Mouse (Mus musculus): Measurements from ENCODE around the gene Naip2. TPM values are rescaled to one million over a fixed set of nuclear protein-coding genes. Genes with fewer than 3 reads are reported as not detected.

Naip2 gene
- polyA plus RNA-seq, 1 experiment from 2014 or later, result 0.19 TPM

- H3K4me1 ChIP-seq (replicated peaks; ENCODE audit: control insufficient read depth, insufficient read depth, low read length), result peaks cover 16% of the 10 kb centered on the region
- DNase-seq (ENCODE audit: low spot score) (peak; percentile 94), ATAC-seq (ENCODE audit: low FRiP score) (peak; percentile 98)
- H3K9me3 ChIP-seq (ENCODE audit: control insufficient read depth, low read length), result no peaks in the 10 kb centered on the region
- H3K27ac ChIP-seq, result peak within 1 kb of the TSS; percentile 63
- H3K4me2 ChIP-seq (replicated peaks), result peak within 1 kb of the TSS; percentile 97
- 4% methylated on average over 42 of the region's 42 CpGs for WGBS
- peak within 1 kb of the TSS; percentile 92 for H3K9ac ChIP-seq
- no peaks in the 10 kb centered on the region for H3K27me3 ChIP-seq (ENCODE audit: control insufficient read depth, insufficient read depth, low read length)
- H3K4me3 ChIP-seq (replicated peaks; ENCODE audit: low read length), result peak within 1 kb of the TSS; percentile 94
- H3K36me3 ChIP-seq (replicated peaks; ENCODE audit: control insufficient read depth, insufficient read depth), result peaks cover 29% of the 10 kb centered on the region
These were observed 77.3 kb downstream of the Naip2 start, which contains the start of gene Smn1 for GRCm38 (mm10) chr13:100124423-100125257. Gene Smn1 (plus strand): TSS chr13:100124852.

- H3K4me3 ChIP-seq (replicated peaks; ENCODE audit: low read length), result peak overlapping the region; percentile 94
- peak overlapping the region; percentile 97 for H3K4me2 ChIP-seq (replicated peaks)
- H3K27me3 ChIP-seq (ENCODE audit: control insufficient read depth, insufficient read depth, low read length), result no peaks in the 10 kb centered on the region
- H3K4me1 ChIP-seq (replicated peaks; ENCODE audit: control insufficient read depth, insufficient read depth, low read length), result peaks cover 16% of the 10 kb centered on the region
- DNase-seq (ENCODE audit: low spot score) (no peak), ATAC-seq (ENCODE audit: low FRiP score) (peak; percentile 35; the same call in 1 of the 2 replicates)
- peaks cover 23% of the 10 kb centered on the region for H3K36me3 ChIP-seq (replicated peaks; ENCODE audit: control insufficient read depth, insufficient read depth)
- H3K27ac ChIP-seq, result no peak overlapping the region; the same call in 1 of the 2 replicates
- H3K9ac ChIP-seq, result peak overlapping the region; percentile 92
- WGBS, result 86% methylated on average over 3 of the region's 3 CpGs
- H3K9me3 ChIP-seq (ENCODE audit: control insufficient read depth, low read length), result no peaks in the 10 kb centered on the region
These were observed 77.9 kb downstream of the Naip2 start for GRCm38 (mm10) chr13:100123970-100124369.

- H3K4me2 ChIP-seq (replicated peaks), result no peak overlapping the region
- H3K4me3 ChIP-seq (replicated peaks; ENCODE audit: low read length), result no peak overlapping the region
- no peaks in the 10 kb centered on the region for H3K9me3 ChIP-seq (ENCODE audit: control insufficient read depth, low read length)
- H3K27me3 ChIP-seq (ENCODE audit: control insufficient read depth, insufficient read depth, low read length), result no peaks in the 10 kb centered on the region
- ATAC-seq (ENCODE audit: low FRiP score) (no peak), DNase-seq (ENCODE audit: low spot score) (peak; percentile 66)
- H3K27ac ChIP-seq, result no peak overlapping the region
- peaks cover 39% of the 10 kb centered on the region for H3K36me3 ChIP-seq (replicated peaks; ENCODE audit: control insufficient read depth, insufficient read depth)
- H3K4me1 ChIP-seq (replicated peaks; ENCODE audit: control insufficient read depth, insufficient read depth, low read length), result peaks cover 11% of the 10 kb centered on the region
- WGBS, result 41% methylated on average over 5 of the region's 5 CpGs
- no peak overlapping the region for H3K9ac ChIP-seq
These were observed 89.5 kb downstream of the Naip2 start for GRCm38 (mm10) chr13:100112218-100112972.

GRCm38 (mm10) chr13:100107652-100108472 lies 94.0 kb downstream of the Naip2 start, which contains the start of gene Serf1:
Gene Serf1 (plus strand): TSS chr13:100108012.
- Histone ChIP-seq H3K27ac (peak within 1 kb of the TSS; percentile 89), H3K9me3 (ENCODE audit: control insufficient read depth, low read length) (no peaks in the 10 kb centered on the region), H3K4me1 (replicated peaks; ENCODE audit: control insufficient read depth, insufficient read depth, low read length) (peaks cover 14% of the 10 kb centered on the region), H3K9ac (peak within 1 kb of the TSS; percentile 91), H3K27me3 (ENCODE audit: control insufficient read depth, insufficient read depth, low read length) (no peaks in the 10 kb centered on the region), H3K4me2 (replicated peaks) (peak within 1 kb of the TSS; percentile 85), H3K36me3 (replicated peaks; ENCODE audit: control insufficient read depth, insufficient read depth) (peaks cover 12% of the 10 kb centered on the region), H3K4me3 (replicated peaks; ENCODE audit: low read length) (peak within 1 kb of the TSS; percentile 86)
- DNase-seq (ENCODE audit: low spot score) (peak; percentile 86), ATAC-seq (ENCODE audit: low FRiP score) (peak; percentile 84)
- WGBS, result under 1% methylated on average over 76 of the region's 76 CpGs

GRCm38 (mm10) chr13:100103748-100104254 lies 98.1 kb downstream of the Naip2 start, which contains the start of gene Bdp1:
Gene Bdp1 (minus strand): TSS chr13:100104070.
- no peaks in the 10 kb centered on the region for H3K9me3 ChIP-seq (ENCODE audit: control insufficient read depth, low read length)
- peaks cover 21% of the 10 kb centered on the region for H3K4me1 ChIP-seq (replicated peaks; ENCODE audit: control insufficient read depth, insufficient read depth, low read length)
- H3K9ac ChIP-seq, result peak within 1 kb of the TSS; percentile 78
- H3K27me3 ChIP-seq (ENCODE audit: control insufficient read depth, insufficient read depth, low read length), result no peaks in the 10 kb centered on the region
- peak within 1 kb of the TSS; percentile 74 for H3K27ac ChIP-seq
- H3K36me3 ChIP-seq (replicated peaks; ENCODE audit: control insufficient read depth, insufficient read depth), result peaks cover under 1% of the 10 kb centered on the region
- ATAC-seq (ENCODE audit: low FRiP score) (peak; percentile 80), DNase-seq (ENCODE audit: low spot score) (peak; percentile 99)
- under 1% methylated on average over 44 of the region's 44 CpGs for WGBS
- peak within 1 kb of the TSS; percentile 69 for H3K4me2 ChIP-seq (replicated peaks)
- peak within 1 kb of the TSS; percentile 66 for H3K4me3 ChIP-seq (replicated peaks; ENCODE audit: low read length)

- no peaks in the 10 kb centered on the region for H3K9me3 ChIP-seq (ENCODE audit: control insufficient read depth, low read length)
These were observed 98.7 kb downstream of the Naip2 start for GRCm38 (mm10) chr13:100103052-100103658.

GRCm38 (mm10) chr13:100098808-100099207 lies 103.1 kb downstream of the Naip2 start:
- no peak for DNase-seq (ENCODE audit: low spot score)
- Histone ChIP-seq H3K36me3 (replicated peaks; ENCODE audit: control insufficient read depth, insufficient read depth) (peaks cover 48% of the 10 kb centered on the region), H3K4me3 (replicated peaks; ENCODE audit: low read length) (no peak overlapping the region), H3K4me2 (replicated peaks) (no peak overlapping the region), H3K9ac (no peak overlapping the region), H3K4me1 (replicated peaks; ENCODE audit: control insufficient read depth, insufficient read depth, low read length) (peaks cover 18% of the 10 kb centered on the region), H3K27me3 (ENCODE audit: control insufficient read depth, insufficient read depth, low read length) (no peaks in the 10 kb centered on the region), H3K27ac (no peak overlapping the region), H3K9me3 (ENCODE audit: control insufficient read depth, low read length) (no peaks in the 10 kb centered on the region)
- 90% methylated on average over 6 of the region's 6 CpGs for WGBS
- no peak for ATAC-seq (ENCODE audit: low FRiP score)

More at GRCm38 (mm10) chr13:100103052-100103658, 98.7 kb downstream of the Naip2 start:
- DNase-seq (ENCODE audit: low spot score) (no peak), ATAC-seq (ENCODE audit: low FRiP score) (0 out of 2 replicates have a peak, but pooled peaks have one; percentile 2)
- H3K27me3 ChIP-seq (ENCODE audit: control insufficient read depth, insufficient read depth, low read length), result no peaks in the 10 kb centered on the region
- 9% methylated on average over 15 of the region's 15 CpGs for WGBS
- H3K27ac ChIP-seq, result peak overlapping the region; percentile 74
- peaks cover 18% of the 10 kb centered on the region for H3K4me1 ChIP-seq (replicated peaks; ENCODE audit: control insufficient read depth, insufficient read depth, low read length)
- H3K36me3 ChIP-seq (replicated peaks; ENCODE audit: control insufficient read depth, insufficient read depth), result peaks cover 7% of the 10 kb centered on the region
- peak overlapping the region; percentile 69 for H3K4me2 ChIP-seq (replicated peaks)
- H3K4me3 ChIP-seq (replicated peaks; ENCODE audit: low read length), result peak overlapping the region; percentile 66
- peak overlapping the region; percentile 78 for H3K9ac ChIP-seq
